Mouse (Mus musculus) thymus, postnatal 14 days (tissue): ENCODE data around the gene Zfyve26.
"Not testable (repeated sequence)": the region's sequence is repeated elsewhere in the genome, so short reads cannot be mapped to it uniquely, and the experiment has no call there.

Experiments
- DNase-seq: peaks from one replicate; pipeline ENCODE4 v3.0.0; 2021

Zfyve26 gene

GRCm38 (mm10) chr12:79260154-79260553 lies 36.0 kb downstream of the Zfyve26 start:
- no peak for DNase-seq

- DNase-seq: no peak
Measured at GRCm38 (mm10) chr12:79254975-79255374, 41.1 kb downstream of the Zfyve26 start.

GRCm38 (mm10) chr12:79253294-79254053 lies 42.6 kb downstream of the Zfyve26 start:
- no peak for DNase-seq

- DNase-seq: no peak
Measured at GRCm38 (mm10) chr12:79248110-79248509, 48.0 kb downstream of the Zfyve26 start.

GRCm38 (mm10) chr12:79242921-79243320 lies 53.2 kb downstream of the Zfyve26 start:
- no peak for DNase-seq

GRCm38 (mm10) chr12:79241985-79242384 lies 54.1 kb downstream of the Zfyve26 start:
- no peak for DNase-seq

GRCm38 (mm10) chr12:79235485-79236080 lies 60.5 kb downstream of the Zfyve26 start:
- no peak for DNase-seq

- DNase-seq: no peak
Measured at GRCm38 (mm10) chr12:79217511-79217910, 78.6 kb downstream of the Zfyve26 start.

- DNase-seq: no peak
Measured at GRCm38 (mm10) chr12:79211447-79211846, 84.7 kb downstream of the Zfyve26 start.

- DNase-seq: peak; percentile 51
Measured at GRCm38 (mm10) chr12:79208703-79209464, 87.2 kb downstream of the Zfyve26 start, which contains the start of gene Rdh12. Rdh12 (plus strand) TSS chr12:79208914.

GRCm38 (mm10) chr12:79201882-79202281 lies 94.2 kb downstream of the Zfyve26 start:
- no peak for DNase-seq

GRCm38 (mm10) chr12:79197105-79197504 lies 99.0 kb downstream of the Zfyve26 start:
- DNase-seq: no peak

- peak; percentile 62 for DNase-seq
Measured at GRCm38 (mm10) chr12:79193441-79193840, 102.7 kb downstream of the Zfyve26 start.

GRCm38 (mm10) chr12:79192193-79192592 lies 103.9 kb downstream of the Zfyve26 start, which contains the start of gene Rdh11:
Rdh11 (minus strand) TSS chr12:79192293.
- DNase-seq: no peak

- peak; percentile 85 for DNase-seq
Measured at GRCm38 (mm10) chr12:79191701-79192100, 104.4 kb downstream of the Zfyve26 start.

- peak; percentile 65 for DNase-seq
Measured at GRCm38 (mm10) chr12:79190931-79191673, 105.0 kb downstream of the Zfyve26 start.

GRCm38 (mm10) chr12:79185160-79185559 lies 110.9 kb downstream of the Zfyve26 start:
- not testable (repeated sequence) for DNase-seq
